Mouse (Mus musculus) kidney, adult 2 months (tissue): Measurements from ENCODE around the gene Rab15.

ENCODE experiments used
- CTCF ChIP-seq: fragments of 200-500 bp; conservative IDR thresholded peaks from 2 replicates; pipeline ENCODE4 v1.5.1; 2011; ENCODE audit warnings: low read depth, mild to moderate bottlenecking, control low read depth, low read length, moderate library complexity, mixed read lengths; ENCODE audit not compliant: insufficient read depth, insufficient read length
- POLR2A ChIP-seq: fragments of 200-500 bp; IDR thresholded peaks from one replicate; pipeline ENCODE4 v1.6.1; 2011; ENCODE audit warnings: low read depth, low read length, control low read depth

GRCm38 (mm10) chr12:76750866-76751459 is 71.7 kb downstream of the Rab15 start:
- TF ChIP-seq CTCF (no peak), POLR2A (no peak)
